Mouse (Mus musculus): ENCODE measurements around the gene Il24. TPM values are rescaled to one million over a fixed set of nuclear protein-coding genes. Genes with fewer than 3 reads are reported as not detected.

The Il24 gene
- polyA plus RNA-seq, 1 experiment, result not detected

DNA sequence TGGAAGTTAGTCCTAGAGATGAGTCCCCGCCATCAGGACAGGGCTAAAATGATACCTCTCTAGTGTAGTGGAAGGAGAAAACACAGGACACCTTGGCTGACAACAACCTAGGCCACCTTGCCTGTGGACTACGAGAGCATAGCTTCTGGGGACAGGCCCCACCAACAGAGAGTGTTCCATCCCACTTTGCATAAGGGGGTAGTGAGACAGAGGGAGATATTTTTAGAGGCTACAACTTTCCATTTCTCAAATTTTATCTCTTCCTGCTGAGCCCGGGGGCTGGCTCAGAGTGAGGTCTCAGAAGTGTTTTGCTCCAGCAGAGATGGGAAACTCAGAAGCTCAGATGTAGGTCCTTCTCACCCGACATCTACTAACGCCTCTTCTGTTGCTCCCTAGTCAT lies 36.8 kb downstream of the Il24 start:
- TF ChIP-seq CTCF (IDR thresholded peaks at IDR 0.05; ENCODE audit: borderline replicate concordance, extremely low read depth, insufficient read depth, insufficient read length) (no peak), POLR2A (IDR thresholded peaks at IDR 0.05; ENCODE audit: borderline replicate concordance, extremely low read depth, insufficient read depth, insufficient read length, poor library complexity, severe bottlenecking) (no peak)
- no peak for DNase-seq (ENCODE audit: low read depth)

DNA sequence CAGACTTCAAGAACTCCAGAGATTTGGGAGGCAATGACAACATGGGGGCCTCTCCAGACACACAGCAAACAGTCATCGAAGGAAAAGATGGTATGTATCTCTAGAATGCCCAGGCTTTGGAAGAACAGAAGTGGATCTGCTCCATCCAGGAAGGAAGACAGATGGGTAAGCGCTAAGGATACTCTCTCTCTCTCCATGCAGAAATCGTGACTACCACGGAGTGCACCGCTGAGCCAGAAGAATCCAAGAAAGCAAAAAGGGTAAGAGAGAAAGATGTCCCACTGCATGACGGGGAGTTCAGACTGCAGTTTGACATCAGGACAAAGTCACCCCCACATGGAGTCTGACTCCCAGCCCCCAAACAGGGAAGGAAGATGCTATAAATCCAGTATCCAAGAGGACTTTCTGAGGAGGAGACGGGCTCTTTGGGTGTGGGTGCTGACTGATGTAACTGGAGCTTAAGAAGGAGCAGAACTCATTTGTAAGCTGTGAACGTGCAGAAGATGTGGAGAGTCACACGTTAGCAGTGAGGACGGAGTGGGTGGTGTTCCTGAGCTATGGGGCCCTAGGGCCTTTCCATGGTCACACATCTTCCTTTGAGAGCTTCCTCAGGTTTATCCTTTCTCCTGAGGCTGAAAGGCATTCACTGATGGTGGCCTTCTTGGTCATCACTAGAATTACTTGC lies 37.6 kb downstream of the Il24 start:
- TF ChIP-seq POLR2A (IDR thresholded peaks at IDR 0.05; ENCODE audit: borderline replicate concordance, extremely low read depth, insufficient read depth, insufficient read length, poor library complexity, severe bottlenecking) (no peak), CTCF (IDR thresholded peaks at IDR 0.05; ENCODE audit: borderline replicate concordance, extremely low read depth, insufficient read depth, insufficient read length) (no peak)
- no peak for DNase-seq (ENCODE audit: low read depth)

- DNase-seq (ENCODE audit: low read depth), result no peak
- TF ChIP-seq POLR2A (IDR thresholded peaks at IDR 0.05; ENCODE audit: borderline replicate concordance, extremely low read depth, insufficient read depth, insufficient read length, poor library complexity, severe bottlenecking) (no peak), CTCF (IDR thresholded peaks at IDR 0.05; ENCODE audit: borderline replicate concordance, extremely low read depth, insufficient read depth, insufficient read length) (no peak)
Measured at GRCm38 (mm10) chr1:130844516-130844915, 42.7 kb downstream of the Il24 start.

- DNase-seq (ENCODE audit: low read depth), result no peak
- TF ChIP-seq POLR2A (IDR thresholded peaks at IDR 0.05; ENCODE audit: borderline replicate concordance, extremely low read depth, insufficient read depth, insufficient read length, poor library complexity, severe bottlenecking), result no peak
- no peak for TF ChIP-seq CTCF (IDR thresholded peaks at IDR 0.05; ENCODE audit: borderline replicate concordance, extremely low read depth, insufficient read depth, insufficient read length)
Measured at GRCm38 (mm10) chr1:130841621-130842020, 45.6 kb downstream of the Il24 start.

GRCm38 (mm10) chr1:130840599-130841379 lies 46.5 kb downstream of the Il24 start:
- TF ChIP-seq POLR2A (IDR thresholded peaks at IDR 0.05; ENCODE audit: borderline replicate concordance, extremely low read depth, insufficient read depth, insufficient read length, poor library complexity, severe bottlenecking) (no peak), CTCF (IDR thresholded peaks at IDR 0.05; ENCODE audit: borderline replicate concordance, extremely low read depth, insufficient read depth, insufficient read length) (no peak)

DNA sequence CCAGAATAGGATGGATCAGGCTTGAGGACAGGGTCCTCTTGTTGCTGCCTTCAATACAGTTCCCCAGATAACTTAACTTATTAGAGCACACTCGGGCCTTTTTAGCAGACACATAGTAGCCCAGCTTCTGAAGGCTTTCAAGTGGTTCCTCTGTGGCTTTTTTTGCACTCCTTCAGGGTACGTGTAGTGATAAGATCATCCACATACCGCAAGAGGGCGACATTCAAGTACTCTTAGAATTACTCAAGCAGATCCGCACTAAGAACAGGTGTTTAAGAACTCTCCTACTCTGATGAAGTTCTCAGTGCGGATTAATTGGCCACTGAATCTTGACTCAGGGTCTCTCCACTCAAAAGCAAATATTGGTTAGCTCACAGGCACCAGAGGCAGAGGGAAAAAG lies 49.0 kb downstream of the Il24 start:
- peak; percentile 24 for DNase-seq (ENCODE audit: low read depth)
- no peak for TF ChIP-seq POLR2A (IDR thresholded peaks at IDR 0.05; ENCODE audit: borderline replicate concordance, extremely low read depth, insufficient read depth, insufficient read length, poor library complexity, severe bottlenecking)
- TF ChIP-seq CTCF (IDR thresholded peaks at IDR 0.05; ENCODE audit: borderline replicate concordance, extremely low read depth, insufficient read depth, insufficient read length), result no peak; the same call in 1 of the 2 replicates

More at GRCm38 (mm10) chr1:130840599-130841379, 46.5 kb downstream of the Il24 start:
- no peak for DNase-seq (ENCODE audit: low read depth)

DNA sequence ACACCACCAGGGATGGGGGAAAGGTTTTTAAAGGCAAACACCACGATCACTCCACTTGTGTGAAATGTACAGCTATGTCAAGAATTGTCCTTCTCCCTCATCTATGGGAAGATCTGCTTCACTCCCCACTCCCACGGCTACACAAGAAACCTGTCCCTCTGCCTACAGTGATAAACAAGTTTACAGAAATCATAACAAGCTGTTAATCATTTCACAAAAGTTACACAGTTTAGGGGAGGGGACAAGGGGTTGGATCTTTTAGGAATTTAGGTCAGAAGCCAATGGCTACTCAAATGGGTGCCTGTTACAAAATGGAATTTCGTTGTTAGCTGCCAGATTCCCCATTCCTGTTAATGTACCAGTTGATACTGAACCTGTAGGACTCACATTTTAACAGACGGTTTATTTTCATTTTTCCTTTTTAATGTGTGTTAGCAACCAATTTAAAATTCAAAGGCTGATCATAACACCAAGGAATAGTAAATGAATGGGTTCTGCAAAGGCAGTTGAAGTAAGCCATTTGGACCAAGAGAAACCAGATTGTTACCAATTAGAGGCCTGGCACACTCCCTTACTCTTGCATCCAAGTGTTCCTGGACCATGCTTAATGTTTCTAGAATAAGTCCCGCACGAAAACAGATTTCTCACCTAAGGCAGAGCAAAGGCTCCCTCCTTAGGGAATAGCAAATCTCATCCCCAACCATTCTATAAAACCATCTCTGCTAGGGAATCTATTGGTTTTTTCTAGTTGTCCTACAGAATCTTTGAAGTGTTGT lies 51.9 kb downstream of the Il24 start:
- TF ChIP-seq CTCF (IDR thresholded peaks at IDR 0.05; ENCODE audit: borderline replicate concordance, extremely low read depth, insufficient read depth, insufficient read length), result no peak
- no peak for TF ChIP-seq POLR2A (IDR thresholded peaks at IDR 0.05; ENCODE audit: borderline replicate concordance, extremely low read depth, insufficient read depth, insufficient read length, poor library complexity, severe bottlenecking)
- DNase-seq (ENCODE audit: low read depth), result peak; percentile 34

DNA sequence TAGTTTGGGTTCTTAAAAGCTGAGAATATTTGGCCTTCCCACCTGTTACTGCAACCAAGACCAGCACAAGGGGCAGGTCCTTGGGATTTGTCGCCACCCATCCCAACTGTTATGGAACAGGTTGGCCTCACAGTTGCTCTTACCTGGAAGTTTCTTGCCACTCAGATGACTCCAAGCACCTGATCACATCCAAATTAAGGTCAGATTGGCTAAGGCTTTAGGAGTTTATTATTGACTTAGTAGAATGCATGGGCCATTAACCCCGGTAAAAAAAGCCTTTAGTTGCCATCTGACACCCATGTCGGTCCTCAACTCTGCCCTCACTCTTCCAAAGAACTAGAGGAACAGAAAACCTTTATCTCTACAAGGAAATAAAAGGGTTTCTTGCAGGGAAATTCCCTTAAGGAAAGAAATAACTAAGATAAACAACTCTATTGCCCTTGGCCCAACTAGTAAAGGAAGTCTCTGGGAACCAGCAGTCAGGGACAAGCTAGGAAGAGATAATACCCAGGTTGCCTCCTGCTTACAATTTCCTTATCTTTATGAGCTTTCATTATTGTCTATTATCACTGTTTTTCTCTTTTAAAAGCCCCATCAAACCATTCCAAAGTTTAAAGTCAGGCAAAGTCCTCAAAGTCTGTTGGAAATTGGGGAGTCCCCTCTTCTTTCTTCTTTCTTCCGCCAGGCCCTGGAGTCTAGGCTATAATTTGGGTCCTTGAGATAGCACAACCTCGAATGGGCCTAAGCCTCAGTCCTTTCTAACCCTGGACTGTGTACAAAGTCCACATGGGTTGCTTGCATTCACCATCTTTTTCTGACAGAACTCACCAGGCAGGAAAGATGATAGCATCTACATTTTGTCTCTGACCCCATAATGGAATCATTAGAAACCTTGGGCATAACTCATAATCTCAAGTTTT lies 54.8 kb downstream of the Il24 start:
- no peak for DNase-seq (ENCODE audit: low read depth)
- no peak for TF ChIP-seq POLR2A (IDR thresholded peaks at IDR 0.05; ENCODE audit: borderline replicate concordance, extremely low read depth, insufficient read depth, insufficient read length, poor library complexity, severe bottlenecking)
- no peak for TF ChIP-seq CTCF (IDR thresholded peaks at IDR 0.05; ENCODE audit: borderline replicate concordance, extremely low read depth, insufficient read depth, insufficient read length)

Other genes with a start within 250 kb of the Il24 start
- gene C4bp, start 225.8 kb downstream of the Il24 start, polyA plus RNA-seq (2012; rRNA removed), result 0.03 TPM in 1 of 2 replicates, not detected in the other
- not detected in 2 replicates for gene Gm29427, start 171.7 kb downstream of the Il24 start, polyA plus RNA-seq (2012; rRNA removed)
- gene Yod1, start 170.1 kb downstream of the Il24 start, polyA plus RNA-seq (2012; rRNA removed), result 3.9 and 5.3 TPM in 2 replicates
- 32.9 and 33.9 TPM in 2 replicates for gene Pfkfb2, start 158.2 kb downstream of the Il24 start, polyA plus RNA-seq (2012; rRNA removed)
- gene AA986860, start 155.5 kb downstream of the Il24 start, polyA plus RNA-seq (2012; rRNA removed), result 0.50 and 0.59 TPM in 2 replicates
- gene Fcamr, start 86.6 kb downstream of the Il24 start, polyA plus RNA-seq (2012; rRNA removed), result 0.04 and 0.08 TPM in 2 replicates
- 0.03 and 0.16 TPM in 2 replicates for gene Pigr, start 60.8 kb downstream of the Il24 start, polyA plus RNA-seq (2012; rRNA removed)
- gene Fcmr, start 21.8 kb downstream of the Il24 start, polyA plus RNA-seq (2012; rRNA removed), result 0.19 and 0.28 TPM in 2 replicates
- not detected in 2 replicates for gene Il20, start 24.0 kb upstream of the Il24 start, polyA plus RNA-seq (2012; rRNA removed)
- gene Il19, start 52.7 kb upstream of the Il24 start, polyA plus RNA-seq (2012; rRNA removed), result not detected in 2 replicates
- not detected in 2 replicates for gene Il10, start 132.4 kb upstream of the Il24 start, polyA plus RNA-seq (2012; rRNA removed)
- gene Mapkapk2, start 210.4 kb upstream of the Il24 start, polyA plus RNA-seq (2012; rRNA removed), result 50.5 and 52.9 TPM in 2 replicates